Mouse (Mus musculus): ENCODE measurements around the gene Gsg1l.

GRCm38 (mm10) chr7:126087602-126088001 lies 5.4 kb upstream of the Gsg1l start:
- TF ChIP-seq CTCF (IDR thresholded peaks at IDR 0.05; ENCODE audit: low read depth) = no peak
- no peak for TF ChIP-seq EP300 (IDR thresholded peaks at IDR 0.05; ENCODE audit: low read depth)

All from liver, embryonic 14.5 days (tissue).